Comparison of ENCODE assay signal across 8 mouse cellular contexts in the genomic region with DNA sequence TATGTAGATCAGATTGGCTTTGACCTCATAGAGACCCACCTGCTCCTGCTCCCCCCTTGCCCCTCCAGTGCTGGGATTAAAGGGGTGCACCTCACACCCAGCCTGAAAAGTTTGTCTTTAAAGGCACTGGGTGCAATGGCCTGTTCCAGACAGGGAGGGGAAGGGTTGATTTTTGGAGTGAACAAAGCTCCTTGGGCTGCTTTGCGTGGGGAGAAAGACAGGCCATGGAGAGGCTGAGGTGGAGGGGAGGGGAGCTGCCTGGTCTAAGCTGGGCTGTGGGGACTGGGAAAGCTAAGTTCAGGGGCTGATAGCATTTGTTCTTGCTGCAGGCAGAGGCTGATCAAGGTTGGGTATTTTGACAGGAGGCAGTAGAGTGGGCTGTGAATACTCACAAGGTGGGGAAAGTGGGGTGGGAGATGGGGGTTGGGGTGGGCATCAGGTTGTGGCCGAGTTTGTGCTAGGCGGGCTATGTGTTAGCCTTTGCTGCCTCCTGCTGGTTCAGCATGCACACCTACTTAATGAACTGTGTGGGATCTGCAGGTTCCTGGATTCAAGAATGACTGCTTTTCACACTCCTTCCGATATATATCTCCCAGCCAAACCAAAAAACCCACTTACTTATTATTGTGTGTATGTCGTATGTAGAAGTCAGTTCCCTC. TPM values are rescaled to one million over a fixed set of nuclear protein-coding genes. Genes with fewer than 3 reads are reported as not detected.
DNase-seq lines count a peak whose midpoint lies in the region; ATAC-seq and TF ChIP-seq lines count a peak whose summit lies in the region.

No protein-coding gene starts in this region.

- no peak overlapping the region for H3K9ac ChIP-seq in heart, embryonic 11.5 days (ENCODE audit: low read depth, low read length)
- H3K9ac ChIP-seq in CH12.LX (ENCODE audit: insufficient read depth, low read depth), result no peak overlapping the region

- dilution Hi-C loops in CH12.LX (cut with MboI; ENCODE audit: extremely low pct_ligation_motif_present, extremely low pct_unique_long_range_greater_than_20kb, low sequenced_read_pairs), result no loop called here

- ATAC-seq in heart, embryonic 11.5 days (replicated peaks; ENCODE audit: insufficient number of reproducible peaks, low FRiP score, low TSS enrichment), result no peak
- ATAC-seq in activated CD4-positive, CD25-positive, alpha-beta regulatory T cell, adult 4 months, result no peak

- in situ Hi-C loops in CH12.LX (cut with MboI; ENCODE audit: low pct_ligation_motif_present, low pct_unique_long_range_greater_than_20kb, low sequenced_read_pairs), result loop anchor here (5.0 to 25.0 kb wide), 4 partner anchors 70 to 460 kb away; partner anchors contain the start of genes Bloc1s3, Ckm, Clptm1 and Klc3

- whole genome bisulfite sequencing in heart, embryonic 11.5 days (ENCODE audit: insufficient replicate concordance), result 29% methylated on average over 5 of the region's 5 CpGs
- WGBS in embryonic facial prominence, embryonic 10.5 days, result 41% methylated on average over 5 of the region's 5 CpGs

- H3K4me1 ChIP-seq in heart, embryonic 11.5 days (ENCODE audit: control insufficient read depth, insufficient read depth, low read length), result peaks cover 6% of the 10 kb centered on the region; the same call in 1 of the 2 replicates
- peaks cover 16 to 49% of the 10 kb centered on the region in 2 experiments for H3K4me1 ChIP-seq in CH12.LX (ENCODE audit: control insufficient read depth in 1 of 2, insufficient read depth in 2 of 2)
- no peaks in the 10 kb centered on the region for H3K4me1 ChIP-seq in embryonic facial prominence, embryonic 10.5 days

- TF ChIP-seq CTCF in CH12.LX (conservative IDR thresholded peaks at IDR 0.05 in 1 of 2, IDR thresholded peaks at IDR 0.05 in 1 of 2; ENCODE audit: low read depth in 2 of 2, low read length in 2 of 2), result peak; percentile 70 to 94

- TF ChIP-seq RAD21 in CH12.LX (IDR thresholded peaks at IDR 0.05; ENCODE audit: low read depth, low read length), result peak; percentile 93

- no peak overlapping the region for H3K4me3 ChIP-seq in heart, embryonic 11.5 days (ENCODE audit: low read depth, low read length)
- no peak overlapping the region for H3K4me3 ChIP-seq in CH12.LX (replicated peaks in 1 of 3; ENCODE audit: low read depth in 2 of 3, low read length in 2 of 3, poor library complexity in 1 of 3)
- no peak overlapping the region for H3K4me3 ChIP-seq in embryonic facial prominence, embryonic 10.5 days

- TF ChIP-seq POLR2A in CH12.LX (IDR thresholded peaks at IDR 0.05; ENCODE audit: low read depth, low read length), result no peak

- no peak overlapping the region for H3K27ac ChIP-seq in heart, embryonic 11.5 days (ENCODE audit: low read depth, low read length)
- H3K27ac ChIP-seq in CH12.LX (ENCODE audit: insufficient read depth, low read depth), result peak overlapping the region; percentile 45
- no peak overlapping the region for H3K27ac ChIP-seq in embryonic facial prominence, embryonic 10.5 days (replicated peaks)

- DNase-seq in heart, adult 11 months, result peak; percentile 90
- peak; percentile 68 for DNase-seq in CH12.LX (ENCODE audit: extremely low read depth)
- peak; percentile 49 for DNase-seq in embryonic facial prominence, embryonic 10.5 days (ENCODE audit: low spot score)
- DNase-seq in lung, postnatal 25 days (ENCODE audit: low spot score), result peak; percentile 43
- DNase-seq in cerebellum, postnatal 25 days, result no peak
- no peak for DNase-seq in urinary bladder, postnatal 10 days (ENCODE audit: low spot score)

- no peaks in the 10 kb centered on the region for H3K36me3 ChIP-seq in heart, embryonic 11.5 days (ENCODE audit: control insufficient read depth, insufficient read depth, low read length)
- H3K36me3 ChIP-seq in CH12.LX (replicated peaks in 1 of 2; ENCODE audit: control insufficient read depth in 1 of 2, insufficient read depth in 1 of 2, low read length in 1 of 2), result peaks cover 0 to 8% of the 10 kb centered on the region in 2 experiments
- H3K36me3 ChIP-seq in embryonic facial prominence, embryonic 10.5 days (replicated peaks), result no peaks in the 10 kb centered on the region

- H3K79me2 ChIP-seq in CH12.LX (replicated peaks; ENCODE audit: control insufficient read depth, extremely low read depth, insufficient read depth, poor library complexity, severe bottlenecking), result no peaks in the 10 kb centered on the region

- no peaks in the 10 kb centered on the region for H3K27me3 ChIP-seq in heart, embryonic 11.5 days (ENCODE audit: control insufficient read depth, insufficient read depth, low read length)
- H3K27me3 ChIP-seq in CH12.LX (replicated peaks), result no peaks in the 10 kb centered on the region
- no peaks in the 10 kb centered on the region for H3K27me3 ChIP-seq in embryonic facial prominence, embryonic 10.5 days (replicated peaks; ENCODE audit: low read depth, poor library complexity, severe bottlenecking)

- no peak overlapping the region for H3K4me2 ChIP-seq in heart, embryonic 11.5 days
- H3K4me2 ChIP-seq in CH12.LX (ENCODE audit: insufficient read depth, low read depth, poor library complexity, severe bottlenecking), result 0 out of 2 replicates have a peak overlapping the region, but pooled peaks have one; percentile 41

- no peaks in the 10 kb centered on the region for H3K9me3 ChIP-seq in heart, embryonic 11.5 days (replicated peaks; ENCODE audit: control insufficient read depth, low read length)
- no peaks in the 10 kb centered on the region for H3K9me3 ChIP-seq in CH12.LX (replicated peaks; ENCODE audit: low read length)
- H3K9me3 ChIP-seq in embryonic facial prominence, embryonic 10.5 days, result peaks cover 3% of the 10 kb centered on the region; the same call in 1 of the 2 replicates

- TF ChIP-seq EP300 in CH12.LX (IDR thresholded peaks at IDR 0.05; ENCODE audit: low read length), result no peak

TF ChIP-seq in CH12.LX, 34 proteins besides CTCF, POLR2A, EP300 and RAD21:
- TF ChIP-seq SMC3 (IDR thresholded peaks at IDR 0.05; ENCODE audit: low read depth, low read length) (peak; percentile 93), NELFE (IDR thresholded peaks at IDR 0.05; ENCODE audit: low read depth, low read length) (peak; percentile 38; the same call in 1 of the 2 replicates), TBP (conservative IDR thresholded peaks at IDR 0.05; ENCODE audit: low read depth, low read length) (no peak), CHD1 (IDR thresholded peaks at IDR 0.05; ENCODE audit: low read depth, low read length) (no peak), ZC3H11A (IDR thresholded peaks at IDR 0.05; ENCODE audit: low read depth, low read length) (peak; percentile 74), ELF1 (IDR thresholded peaks at IDR 0.05; ENCODE audit: low read depth, low read length) (0 out of 2 replicates have a peak, but pooled peaks have one; percentile 19)
TF ChIP-seq in CH12.LX: peak in this region for 4.

RNA-seq across cellular contexts. Expression of gene Ceacam16, which starts 11.0 kb away (rescaled TPM):
- not detected in 2 replicates for polyA plus RNA-seq in heart, embryonic 11.5 days (2014; fragmentation: Nextera tagmentation; extraction: Ambion mirVana)
- 2.5 and 3.2 TPM in 2 replicates for total RNA-seq in CH12.LX (2012; rRNA removed)
- 0.88 and 1.1 TPM in 2 replicates for total RNA-seq in CH12.LX (2014; rRNA removed)
- 6.8 and 7.7 TPM in 2 replicates for polyA plus RNA-seq in CH12.LX (2012; ENCODE audit: insufficient read length, low read depth)
- polyA plus RNA-seq in embryonic facial prominence, embryonic 10.5 days (2016; fragmentation: Nextera tagmentation; extraction: Ambion mirVana), result not detected in 2 replicates
- polyA plus RNA-seq in activated CD4-positive, CD25-positive, alpha-beta regulatory T cell, adult 4 months (2017; shearing (Covaris generic)), result under 1 TPM in 1 of 2 experiments, not detected in 1; 0.40 TPM

RNA-seq across cellular contexts. Expression of gene Ceacam19, which starts 15.7 kb away (rescaled TPM):
- polyA plus RNA-seq in heart, embryonic 11.5 days (2014; fragmentation: Nextera tagmentation; extraction: Ambion mirVana), result not detected in 2 replicates
- total RNA-seq in CH12.LX (2012; rRNA removed) (0.04 and 0.08 TPM in 2 replicates), CH12.LX (2014; rRNA removed) (not detected in 2 replicates)
- not detected in 2 replicates for polyA plus RNA-seq in CH12.LX (2012; ENCODE audit: insufficient read length, low read depth)
- not detected in 2 replicates for polyA plus RNA-seq in embryonic facial prominence, embryonic 10.5 days (2016; fragmentation: Nextera tagmentation; extraction: Ambion mirVana)
- polyA plus RNA-seq in activated CD4-positive, CD25-positive, alpha-beta regulatory T cell, adult 4 months (2017; shearing (Covaris generic)), result not detected

RNA-seq across cellular contexts. Expression of gene Gm19345, which starts 20.3 kb away (rescaled TPM):
- not detected in 2 replicates for polyA plus RNA-seq in heart, embryonic 11.5 days (2014; fragmentation: Nextera tagmentation; extraction: Ambion mirVana)
- total RNA-seq in CH12.LX (2012; rRNA removed), result 0.59 TPM in 1 of 2 replicates, not detected in the other
- total RNA-seq in CH12.LX (2014; rRNA removed), result not detected in 2 replicates
- polyA plus RNA-seq in CH12.LX (2012; ENCODE audit: insufficient read length, low read depth), result 4.1 and 4.3 TPM in 2 replicates
- polyA plus RNA-seq in embryonic facial prominence, embryonic 10.5 days (2016; fragmentation: Nextera tagmentation; extraction: Ambion mirVana), result not detected in 2 replicates
- polyA plus RNA-seq in activated CD4-positive, CD25-positive, alpha-beta regulatory T cell, adult 4 months (2017; shearing (Covaris generic)), result not detected

RNA-seq across cellular contexts. Expression of gene Pvr, which starts 48.9 kb away (rescaled TPM):
- polyA plus RNA-seq in heart, embryonic 11.5 days (2014; fragmentation: Nextera tagmentation; extraction: Ambion mirVana), result 12.0 and 13.0 TPM in 2 replicates
- total RNA-seq in CH12.LX (2012; rRNA removed) (15.0 and 15.4 TPM in 2 replicates), CH12.LX (2014; rRNA removed) (12.7 and 13.1 TPM in 2 replicates)
- 8.8 and 13.2 TPM in 2 replicates for polyA plus RNA-seq in CH12.LX (2012; ENCODE audit: insufficient read length, low read depth)
- 8.2 and 8.8 TPM in 2 replicates for polyA plus RNA-seq in embryonic facial prominence, embryonic 10.5 days (2016; fragmentation: Nextera tagmentation; extraction: Ambion mirVana)
- 10 to 100 TPM; 17.4 to 24.1 TPM for polyA plus RNA-seq in activated CD4-positive, CD25-positive, alpha-beta regulatory T cell, adult 4 months (2017; shearing (Covaris generic))

RNA-seq across cellular contexts. Expression of gene Bcl3, which starts 49.5 kb away (rescaled TPM):
- polyA plus RNA-seq in heart, embryonic 11.5 days (2014; fragmentation: Nextera tagmentation; extraction: Ambion mirVana), result 1.0 and 1.5 TPM in 2 replicates
- total RNA-seq in CH12.LX (2012; rRNA removed), result 15.8 and 18.8 TPM in 2 replicates
- 3.2 and 3.8 TPM in 2 replicates for total RNA-seq in CH12.LX (2014; rRNA removed)
- 17.9 and 25.2 TPM in 2 replicates for polyA plus RNA-seq in CH12.LX (2012; ENCODE audit: insufficient read length, low read depth)
- 1.7 TPM in 2 replicates for polyA plus RNA-seq in embryonic facial prominence, embryonic 10.5 days (2016; fragmentation: Nextera tagmentation; extraction: Ambion mirVana)
- 10 to 100 TPM; 15.9 to 19.5 TPM for polyA plus RNA-seq in activated CD4-positive, CD25-positive, alpha-beta regulatory T cell, adult 4 months (2017; shearing (Covaris generic))

Comparison
In these comparisons a context has a peak if more than half of its experiments do, and no peak if none do; other contexts are left out.
1. DNase-seq: peak in heart, adult 11 months (single experiment), CH12.LX (single experiment), embryonic facial prominence, embryonic 10.5 days (single experiment) and lung, postnatal 25 days (single experiment); none in cerebellum, postnatal 25 days (0 of 2) and urinary bladder, postnatal 10 days (single experiment).